ENCODE assay signal across 8 mouse cellular contexts in the genomic region with DNA sequence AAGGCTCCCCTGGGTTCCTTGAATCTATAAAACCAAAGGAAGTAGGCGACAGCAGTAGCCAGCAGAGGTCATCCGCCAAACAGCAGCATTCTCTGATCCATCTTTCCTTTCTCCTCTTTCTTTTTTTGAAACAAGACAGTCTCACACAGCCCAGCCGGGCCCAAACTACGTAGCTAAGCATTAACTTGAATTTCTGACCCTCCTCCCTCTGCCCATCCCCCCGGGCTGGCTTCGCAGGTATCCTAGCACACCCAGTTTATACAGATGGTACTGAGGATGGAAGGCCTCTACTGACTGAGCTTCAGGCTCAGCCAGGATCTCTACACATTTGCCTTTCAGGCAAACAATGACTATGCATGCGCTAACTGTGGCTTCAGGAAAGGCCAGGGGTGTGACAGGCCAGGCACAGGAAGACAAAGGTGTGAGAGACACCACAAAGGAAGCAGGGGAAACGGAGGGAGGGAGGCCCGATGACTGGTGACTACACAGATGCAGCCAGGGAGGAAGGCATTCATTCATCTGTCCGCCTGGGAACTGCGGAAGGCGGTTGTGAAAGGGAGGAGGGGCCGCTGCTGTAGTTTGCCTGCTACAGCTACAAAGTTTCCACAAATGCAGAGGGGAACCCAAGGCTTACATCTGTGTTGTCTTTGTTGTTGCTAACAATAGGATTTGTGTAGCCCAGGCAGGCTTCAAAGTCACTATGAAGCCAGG. TPM values are rescaled to one million over a fixed set of nuclear protein-coding genes. Genes with fewer than 3 reads are reported as not detected.
A peak's percentile ranks its signal among the peaks of the same experiment; 100 is the strongest.
DNase-seq lines count a peak whose midpoint lies in the region; ATAC-seq and TF ChIP-seq lines count a peak whose summit lies in the region.

No protein-coding gene starts in this region.

- peaks cover 57% of the 10 kb centered on the region for H3K36me3 ChIP-seq in forebrain, embryonic 13.5 days (ENCODE audit: poor library complexity, severe bottlenecking)
- H3K36me3 ChIP-seq in kidney, adult 2 months (ENCODE audit: control insufficient read depth, insufficient read depth, low read length): no peaks in the 10 kb centered on the region

- intact Hi-C loops in left cerebral cortex, adult 2 months (cut with DNase I): loop anchor here (2.0 kb wide), 1 partner anchor 18 kb away; no protein-coding TSS in a partner anchor
- intact Hi-C loops in left cerebral cortex, postnatal 4 days (cut with DNase I): no loop called here
- intact Hi-C loops in left cerebral cortex, postnatal 14 days (cut with DNase I): loop anchor here (2.0 kb wide), 1 partner anchor 52 kb away; no protein-coding TSS in a partner anchor

- no peak for TF ChIP-seq POLR2A in kidney, adult 2 months (IDR thresholded peaks at IDR 0.05; ENCODE audit: low read depth, low read length)

- no peak overlapping the region for H3K4me3 ChIP-seq in left cerebral cortex, adult 2 months
- no peak overlapping the region for H3K4me3 ChIP-seq in forebrain, embryonic 13.5 days
- H3K4me3 ChIP-seq in kidney, adult 2 months (ENCODE audit: insufficient read depth, low read depth, low read length): no peak overlapping the region

- H3K4me1 ChIP-seq in forebrain, embryonic 13.5 days: peaks cover 40% of the 10 kb centered on the region
- no peaks in the 10 kb centered on the region for H3K4me1 ChIP-seq in kidney, adult 2 months (ENCODE audit: control insufficient read depth, insufficient read depth, low read length)

- no peak for ATAC-seq in forebrain, embryonic 13.5 days
- ATAC-seq in megakaryocyte progenitor cell, adult 5-6 weeks (replicated peaks; ENCODE audit: poor library complexity): peak; percentile 11; the same call in 1 of the 2 replicates

- DNase-seq in left cerebral cortex, adult 2 months (ENCODE audit: extremely low spot score in 1 of 2, low spot score in 2 of 2): no peak
- DNase-seq in left cerebral cortex, postnatal 4 days: no peak
- peak; percentile 86 for DNase-seq in kidney, adult 2 months
- DNase-seq in left cerebral cortex, postnatal 14 days (ENCODE audit: low spot score in 2 of 2): no peak
- no peak for DNase-seq in MN1 (ENCODE audit: low spot score)
- DNase-seq in urinary bladder, postnatal 14 days (ENCODE audit: low spot score): no peak

- TF ChIP-seq CTCF in left cerebral cortex, adult 2 months (IDR thresholded peaks at IDR 0.05): no peak
- TF ChIP-seq CTCF in kidney, adult 2 months (conservative IDR thresholded peaks at IDR 0.05; ENCODE audit: insufficient read depth, insufficient read length, low read depth, low read length): no peak

- H3K9ac ChIP-seq in forebrain, embryonic 13.5 days: peak overlapping the region; percentile 49

- H3K27ac ChIP-seq in left cerebral cortex, adult 2 months: peak overlapping the region; percentile 48; the same call in 1 of the 2 replicates
- peak overlapping the region; percentile 75 for H3K27ac ChIP-seq in forebrain, embryonic 13.5 days
- peak overlapping the region; percentile 61 for H3K27ac ChIP-seq in kidney, adult 2 months (ENCODE audit: insufficient read depth, low read depth, low read length)

- no peak overlapping the region for H3K4me2 ChIP-seq in forebrain, embryonic 13.5 days

- H3K27me3 ChIP-seq in forebrain, embryonic 13.5 days: no peaks in the 10 kb centered on the region
- no peaks in the 10 kb centered on the region for H3K27me3 ChIP-seq in kidney, adult 2 months (replicated peaks; ENCODE audit: control insufficient read depth, insufficient read depth, low read length)

- 27% methylated on average over 13 of the region's 13 CpGs for WGBS in forebrain, embryonic 13.5 days
- 43% methylated on average over 13 of the region's 13 CpGs for WGBS in kidney, adult 2 months

- no peaks in the 10 kb centered on the region for H3K9me3 ChIP-seq in forebrain, embryonic 13.5 days (replicated peaks)

RNA-seq across cellular contexts. Expression of a gene that starts 14.3 kb away (rescaled TPM):
- total RNA-seq in left cerebral cortex, adult 2 months (2021): 10 to 100 TPM; 31.5 to 33.2 TPM
- 10 to 100 TPM; 34.6 to 35.8 TPM for total RNA-seq in left cerebral cortex, postnatal 4 days (2021)
- 30.7 and 35.1 TPM in 2 replicates for polyA plus RNA-seq in forebrain, embryonic 13.5 days (2015; fragmentation: Nextera tagmentation; extraction: Ambion mirVana)
- 11.5 and 17.2 TPM in 2 replicates for polyA plus RNA-seq in kidney, adult 2 months (2012; rRNA removed)
- total RNA-seq in megakaryocyte progenitor cell, adult 5-6 weeks (2015): 1.9 and 2.2 TPM in 2 replicates
- 2.4 and 2.6 TPM in 2 replicates for total RNA-seq in megakaryocyte progenitor cell, adult 5-6 weeks (2017)
- total RNA-seq in left cerebral cortex, postnatal 14 days (2021): 10 to 100 TPM; 34.2 to 34.4 TPM

RNA-seq across cellular contexts. Expression of a gene that starts 25.6 kb away (rescaled TPM):
- total RNA-seq in left cerebral cortex, adult 2 months (2021): 1,000 to 10,000 TPM; 2,227 to 2,233 TPM
- 1,000 to 10,000 TPM; 5,289 to 5,459 TPM for total RNA-seq in left cerebral cortex, postnatal 4 days (2021)
- polyA plus RNA-seq in forebrain, embryonic 13.5 days (2015; fragmentation: Nextera tagmentation; extraction: Ambion mirVana): 15,903 and 18,325 TPM in 2 replicates
- 2,111 and 2,511 TPM in 2 replicates for polyA plus RNA-seq in kidney, adult 2 months (2012; rRNA removed)
- 5,014 and 5,318 TPM in 2 replicates for total RNA-seq in megakaryocyte progenitor cell, adult 5-6 weeks (2015)
- 3,372 and 3,558 TPM in 2 replicates for total RNA-seq in megakaryocyte progenitor cell, adult 5-6 weeks (2017)
- 1,000 to 10,000 TPM; 3,011 to 3,018 TPM for total RNA-seq in left cerebral cortex, postnatal 14 days (2021)

Comparison
In these comparisons a context has a peak if more than half of its experiments do, and no peak if none do; other contexts are left out.
1. RNA of a gene that starts 14.3 kb away (total RNA-seq): 34.6 to 35.8 TPM in left cerebral cortex, postnatal 4 days, 34.2 to 34.4 TPM in left cerebral cortex, postnatal 14 days and 31.5 to 33.2 TPM in left cerebral cortex, adult 2 months; 1.9 to 2.6 TPM in megakaryocyte progenitor cell, adult 5-6 weeks; every median in the first group is over 4 times any median in the second.
2. Peak in every context shown above with its lines, with median percentiles within 50 percentile points of each other: H3K27ac ChIP-seq.